ENCODE assay signal across 8 mouse cellular contexts in the genomic region with DNA sequence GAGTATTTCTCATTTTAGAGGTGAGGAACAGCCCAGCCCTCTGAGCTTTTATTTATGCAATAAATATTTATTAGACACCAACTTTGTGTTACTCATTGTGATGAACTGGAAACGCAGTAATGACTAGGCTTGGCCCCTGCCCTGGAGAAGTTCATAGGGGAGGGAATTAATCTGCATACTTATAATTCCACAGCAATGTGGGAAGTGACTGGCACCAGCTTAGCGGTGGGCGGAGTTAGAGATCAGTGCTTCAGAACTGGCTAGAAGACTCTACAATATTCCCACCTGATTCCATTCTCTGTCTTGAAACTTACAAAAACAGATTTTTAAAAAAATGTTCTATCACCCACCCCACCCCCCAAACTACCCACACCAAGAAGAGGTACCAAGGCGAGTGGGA. TPM values are rescaled to one million over a fixed set of nuclear protein-coding genes. Genes with fewer than 3 reads are reported as not detected.
DNase-seq lines count a peak whose midpoint lies in the region; ATAC-seq and TF ChIP-seq lines count a peak whose summit lies in the region.

No protein-coding gene starts in this region.

- peaks cover 6% of the 10 kb centered on the region for H3K4me1 ChIP-seq in midbrain, embryonic 11.5 days (ENCODE audit: control insufficient read depth, insufficient read depth, low read length)
- H3K4me1 ChIP-seq in midbrain, embryonic 10.5 days = peaks cover 21% of the 10 kb centered on the region
- peaks cover 24% of the 10 kb centered on the region for H3K4me1 ChIP-seq in heart, embryonic 13.5 days
- H3K4me1 ChIP-seq in limb, embryonic 15.5 days = peaks cover 16% of the 10 kb centered on the region
- H3K4me1 ChIP-seq in stomach, postnatal 0 days (replicated peaks; ENCODE audit: control insufficient read depth, insufficient read depth) = no peaks in the 10 kb centered on the region

- no peaks in the 10 kb centered on the region for H3K36me3 ChIP-seq in midbrain, embryonic 11.5 days (ENCODE audit: control insufficient read depth, insufficient read depth, low read length)
- H3K36me3 ChIP-seq in midbrain, embryonic 10.5 days = no peaks in the 10 kb centered on the region
- no peaks in the 10 kb centered on the region for H3K36me3 ChIP-seq in heart, embryonic 13.5 days
- H3K36me3 ChIP-seq in limb, embryonic 15.5 days = no peaks in the 10 kb centered on the region
- H3K36me3 ChIP-seq in stomach, postnatal 0 days (ENCODE audit: control insufficient read depth, insufficient read depth, low read length) = no peaks in the 10 kb centered on the region

- no peak overlapping the region for H3K4me2 ChIP-seq in midbrain, embryonic 11.5 days
- H3K4me2 ChIP-seq in heart, embryonic 13.5 days = no peak overlapping the region
- peak overlapping the region; percentile 34; the same call in 1 of the 2 replicates for H3K4me2 ChIP-seq in limb, embryonic 15.5 days
- H3K4me2 ChIP-seq in stomach, postnatal 0 days (replicated peaks; ENCODE audit: low read depth) = 0 out of 2 replicates have a peak overlapping the region, but pooled peaks have one; percentile 32

- no peak for TF ChIP-seq CTCF in stomach, postnatal 0 days (IDR thresholded peaks at IDR 0.05; ENCODE audit: low read depth)

- peak; percentile 55; the same call in 1 of the 2 replicates for ATAC-seq in midbrain, embryonic 11.5 days (ENCODE audit: low FRiP score)
- no peak for ATAC-seq in heart, embryonic 13.5 days (ENCODE audit: extremely low read depth, insufficient number of reproducible peaks, low FRiP score, low TSS enrichment)
- peak; percentile 67; the same call in 1 of the 2 replicates for ATAC-seq in limb, embryonic 15.5 days (ENCODE audit: insufficient number of reproducible peaks, low FRiP score, low TSS enrichment, low read depth)
- ATAC-seq in stomach, postnatal 0 days (ENCODE audit: low FRiP score, low TSS enrichment) = no peak

- 70% methylated on average over 4 of the region's 4 CpGs for WGBS in midbrain, embryonic 11.5 days
- WGBS in midbrain, embryonic 10.5 days = 82% methylated on average over 4 of the region's 4 CpGs
- WGBS in heart, embryonic 13.5 days = 67% methylated on average over 4 of the region's 4 CpGs
- 64% methylated on average over 4 of the region's 4 CpGs for WGBS in limb, embryonic 15.5 days
- 65% methylated on average over 4 of the region's 4 CpGs for WGBS in stomach, postnatal 0 days

- H3K27me3 ChIP-seq in midbrain, embryonic 11.5 days (ENCODE audit: control insufficient read depth, insufficient read depth, low read length) = no peaks in the 10 kb centered on the region
- H3K27me3 ChIP-seq in midbrain, embryonic 10.5 days (ENCODE audit: low read depth, poor library complexity, severe bottlenecking) = no peaks in the 10 kb centered on the region
- H3K27me3 ChIP-seq in heart, embryonic 13.5 days (replicated peaks) = no peaks in the 10 kb centered on the region
- no peaks in the 10 kb centered on the region for H3K27me3 ChIP-seq in limb, embryonic 15.5 days
- no peaks in the 10 kb centered on the region for H3K27me3 ChIP-seq in stomach, postnatal 0 days (ENCODE audit: control insufficient read depth, insufficient read depth, low read length)

- H3K27ac ChIP-seq in midbrain, embryonic 11.5 days (ENCODE audit: low read depth, low read length) = no peak overlapping the region
- no peak overlapping the region for H3K27ac ChIP-seq in midbrain, embryonic 10.5 days (replicated peaks)
- peak overlapping the region; percentile 29; the same call in 1 of the 2 replicates for H3K27ac ChIP-seq in heart, embryonic 13.5 days (replicated peaks)
- peak overlapping the region; percentile 81; the same call in 1 of the 2 replicates for H3K27ac ChIP-seq in limb, embryonic 15.5 days
- H3K27ac ChIP-seq in stomach, postnatal 0 days (replicated peaks) = no peak overlapping the region

- TF ChIP-seq EP300 in stomach, postnatal 0 days (optimal IDR thresholded peaks at IDR 0.05) = no peak

- DNase-seq in adrenal gland, postnatal 14 days = peak; percentile 49
- no peak for DNase-seq in adrenal gland, postnatal 25 days
- peak; percentile 53 for DNase-seq in midbrain, embryonic 11.5 days (ENCODE audit: low spot score, missing footprints)
- DNase-seq in midbrain, embryonic 10.5 days (ENCODE audit: low spot score) = no peak
- DNase-seq in stomach, postnatal 0 days (ENCODE audit: low spot score) = no peak
- DNase-seq in thymus, postnatal 14 days = no peak

- H3K4me3 ChIP-seq in midbrain, embryonic 11.5 days (ENCODE audit: low read depth, low read length) = no peak overlapping the region
- H3K4me3 ChIP-seq in midbrain, embryonic 10.5 days = no peak overlapping the region
- no peak overlapping the region for H3K4me3 ChIP-seq in heart, embryonic 13.5 days
- no peak overlapping the region for H3K4me3 ChIP-seq in limb, embryonic 15.5 days
- H3K4me3 ChIP-seq in stomach, postnatal 0 days (ENCODE audit: low read depth, low read length) = no peak overlapping the region

- no peak overlapping the region for H3K9ac ChIP-seq in midbrain, embryonic 11.5 days (ENCODE audit: low read length)
- H3K9ac ChIP-seq in heart, embryonic 13.5 days = no peak overlapping the region
- no peak overlapping the region for H3K9ac ChIP-seq in limb, embryonic 15.5 days
- no peak overlapping the region for H3K9ac ChIP-seq in stomach, postnatal 0 days (ENCODE audit: low read length)

- H3K9me3 ChIP-seq in midbrain, embryonic 11.5 days (ENCODE audit: control insufficient read depth, low read length) = no peaks in the 10 kb centered on the region
- H3K9me3 ChIP-seq in midbrain, embryonic 10.5 days (replicated peaks) = no peaks in the 10 kb centered on the region
- H3K9me3 ChIP-seq in heart, embryonic 13.5 days = no peaks in the 10 kb centered on the region
- no peaks in the 10 kb centered on the region for H3K9me3 ChIP-seq in limb, embryonic 15.5 days
- no peaks in the 10 kb centered on the region for H3K9me3 ChIP-seq in stomach, postnatal 0 days (ENCODE audit: control insufficient read depth, low read length)

RNA-seq across cellular contexts. Expression of gene Ssr3, which starts 49.8 kb away (rescaled TPM):
- total RNA-seq in adrenal gland, postnatal 14 days (2021) = 168 and 188 TPM in 2 replicates
- 146 and 165 TPM in 2 replicates for total RNA-seq in adrenal gland, postnatal 25 days (2021)
- polyA plus RNA-seq in midbrain, embryonic 11.5 days (2014; fragmentation: Nextera tagmentation; extraction: Ambion mirVana) = 295 and 322 TPM in 2 replicates
- 232 and 245 TPM in 2 replicates for polyA plus RNA-seq in midbrain, embryonic 10.5 days (2016; fragmentation: Nextera tagmentation; extraction: Ambion mirVana)
- 200 and 212 TPM in 2 replicates for polyA plus RNA-seq in heart, embryonic 13.5 days (2015; fragmentation: Nextera tagmentation; extraction: Ambion mirVana)
- polyA plus RNA-seq in limb, embryonic 15.5 days (2015; fragmentation: Nextera tagmentation; extraction: Ambion mirVana) = 298 and 306 TPM in 2 replicates
- 173 and 187 TPM in 2 replicates for polyA plus RNA-seq in stomach, postnatal 0 days (2015; fragmentation: Nextera tagmentation; extraction: Ambion mirVana)

Comparison
In these comparisons a context has a peak if more than half of its experiments do, and no peak if none do; other contexts are left out.
1. DNase-seq: peak in adrenal gland, postnatal 14 days (single experiment) and midbrain, embryonic 11.5 days (single experiment); none in adrenal gland, postnatal 25 days (single experiment), midbrain, embryonic 10.5 days (single experiment), stomach, postnatal 0 days (single experiment) and thymus, postnatal 14 days (single experiment).
2. ATAC-seq: peak in midbrain, embryonic 11.5 days (single experiment) and limb, embryonic 15.5 days (single experiment); none in heart, embryonic 13.5 days (single experiment) and stomach, postnatal 0 days (single experiment).
3. H3K27ac ChIP-seq: peak in heart, embryonic 13.5 days (single experiment) and limb, embryonic 15.5 days (single experiment); none in midbrain, embryonic 11.5 days (single experiment), midbrain, embryonic 10.5 days (single experiment) and stomach, postnatal 0 days (single experiment).
4. H3K4me2 ChIP-seq: peak in limb, embryonic 15.5 days (single experiment) and stomach, postnatal 0 days (single experiment); none in midbrain, embryonic 11.5 days (single experiment) and heart, embryonic 13.5 days (single experiment).